Mouse (Mus musculus): Measurements from ENCODE around the gene Bbs9. TPM values are rescaled to one million over a fixed set of nuclear protein-coding genes. Genes with fewer than 3 reads are reported as not detected.
A peak's percentile ranks its signal among the peaks of the same experiment; 100 is the strongest.

Bbs9 gene
- polyA plus RNA-seq, 1 experiment = 3.3 TPM

DNA sequence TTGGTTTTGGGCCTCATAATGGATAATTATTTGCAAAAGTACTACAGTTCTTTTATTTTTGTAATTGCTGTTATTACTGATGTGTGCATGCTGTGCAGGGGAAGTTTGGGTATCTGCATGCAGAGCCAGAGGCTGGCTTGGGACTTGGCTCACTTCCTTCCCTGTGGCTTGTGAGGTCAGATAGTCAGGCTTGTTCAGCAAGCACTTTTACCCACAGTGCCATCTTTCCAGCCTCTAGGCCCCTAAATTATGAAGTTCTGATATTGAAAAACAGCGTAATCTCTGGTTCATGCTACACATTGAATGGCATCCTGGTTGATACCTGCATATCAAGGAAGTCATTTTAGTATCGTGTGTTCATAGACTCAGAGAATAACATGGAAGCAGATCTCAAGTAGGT lies 197.4 kb downstream of the Bbs9 start:
- TF ChIP-seq MAX (IDR thresholded peaks at IDR 0.05) = no peak
- no peak for TF ChIP-seq CEBPB (IDR thresholded peaks at IDR 0.05; ENCODE audit: low read depth)
- no peak for TF ChIP-seq MYOD1 (IDR thresholded peaks at IDR 0.05; ENCODE audit: control insufficient read depth, insufficient read length, low read depth)
- no peak for TF ChIP-seq FOSL1 (IDR thresholded peaks at IDR 0.05; ENCODE audit: insufficient read depth, low read length, poor library complexity, severe bottlenecking)
- no peak for TF ChIP-seq MYOG (IDR thresholded peaks at IDR 0.05; ENCODE audit: control insufficient read depth, extremely low read depth, insufficient read length)
- no peak for TF ChIP-seq USF1 (IDR thresholded peaks at IDR 0.05; ENCODE audit: low read depth)
- TF ChIP-seq CTCF (IDR thresholded peaks at IDR 0.05; ENCODE audit: control insufficient read depth, insufficient read depth, insufficient read length) = no peak
- Histone ChIP-seq H3K27me3 (ENCODE audit: control insufficient read depth, insufficient read depth, insufficient read length) (no peaks in the 10 kb centered on the region), H3ac (ENCODE audit: control insufficient read depth, insufficient read length, low read depth) (no peak overlapping the region), H3K79me3 (ENCODE audit: low read depth) (no peaks in the 10 kb centered on the region), H3K36me3 (ENCODE audit: control insufficient read depth, insufficient read depth) (no peaks in the 10 kb centered on the region), H3K4me3 (ENCODE audit: insufficient read depth, poor library complexity, severe bottlenecking) (no peak overlapping the region), H3K79me2 (ENCODE audit: control insufficient read depth, insufficient read depth) (no peaks in the 10 kb centered on the region)

DNA sequence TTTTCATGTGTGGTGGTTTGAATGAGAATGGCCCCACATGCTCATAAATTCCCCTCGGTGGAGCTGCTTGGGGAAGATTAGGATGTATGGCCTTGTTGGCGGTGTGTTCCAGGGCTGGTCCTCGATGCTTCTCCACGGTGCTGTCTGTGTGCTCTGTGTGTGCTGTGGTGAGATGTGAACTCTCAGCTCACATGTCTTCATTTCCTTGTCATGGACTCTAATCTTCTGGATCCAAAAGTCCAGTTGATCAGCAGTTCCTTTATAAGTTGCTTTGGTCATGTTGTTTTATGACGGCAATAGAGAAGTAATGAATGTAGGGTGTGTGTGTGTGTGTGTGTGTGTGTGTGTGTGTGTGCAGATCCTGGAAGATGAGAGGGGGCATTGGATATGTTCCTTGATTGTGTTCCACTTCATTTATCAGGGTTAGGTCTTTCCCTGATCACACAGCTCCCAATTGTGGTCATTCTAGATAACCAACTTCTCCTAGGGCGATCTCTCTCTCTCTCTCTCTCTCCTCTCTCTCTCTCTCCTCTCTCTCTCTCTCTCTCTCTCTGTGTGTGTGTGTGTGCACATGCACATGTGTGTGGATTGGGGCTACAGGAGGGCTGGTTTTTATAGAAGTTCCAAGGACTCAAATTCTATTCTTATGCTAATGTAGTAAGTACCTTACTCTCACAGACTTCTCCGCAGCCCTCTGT lies 201.8 kb downstream of the Bbs9 start:
- Histone ChIP-seq H3K27me3 (ENCODE audit: control insufficient read depth, insufficient read depth, insufficient read length) (no peaks in the 10 kb centered on the region), H3K79me2 (ENCODE audit: control insufficient read depth, insufficient read depth) (no peaks in the 10 kb centered on the region), H3K79me3 (ENCODE audit: low read depth) (no peaks in the 10 kb centered on the region), H3K4me3 (ENCODE audit: insufficient read depth, poor library complexity, severe bottlenecking) (no peak overlapping the region), H3ac (ENCODE audit: control insufficient read depth, insufficient read length, low read depth) (no peak overlapping the region), H3K36me3 (ENCODE audit: control insufficient read depth, insufficient read depth) (no peaks in the 10 kb centered on the region)
- no peak for TF ChIP-seq MYOD1 (IDR thresholded peaks at IDR 0.05; ENCODE audit: control insufficient read depth, insufficient read length, low read depth)
- no peak for TF ChIP-seq FOSL1 (IDR thresholded peaks at IDR 0.05; ENCODE audit: insufficient read depth, low read length, poor library complexity, severe bottlenecking)
- TF ChIP-seq CTCF (IDR thresholded peaks at IDR 0.05; ENCODE audit: control insufficient read depth, insufficient read depth, insufficient read length) = no peak
- TF ChIP-seq MAX (IDR thresholded peaks at IDR 0.05) = no peak
- no peak for TF ChIP-seq MYOG (IDR thresholded peaks at IDR 0.05; ENCODE audit: control insufficient read depth, extremely low read depth, insufficient read length)
- no peak for TF ChIP-seq CEBPB (IDR thresholded peaks at IDR 0.05; ENCODE audit: low read depth)
- TF ChIP-seq USF1 (IDR thresholded peaks at IDR 0.05; ENCODE audit: low read depth) = no peak

DNA sequence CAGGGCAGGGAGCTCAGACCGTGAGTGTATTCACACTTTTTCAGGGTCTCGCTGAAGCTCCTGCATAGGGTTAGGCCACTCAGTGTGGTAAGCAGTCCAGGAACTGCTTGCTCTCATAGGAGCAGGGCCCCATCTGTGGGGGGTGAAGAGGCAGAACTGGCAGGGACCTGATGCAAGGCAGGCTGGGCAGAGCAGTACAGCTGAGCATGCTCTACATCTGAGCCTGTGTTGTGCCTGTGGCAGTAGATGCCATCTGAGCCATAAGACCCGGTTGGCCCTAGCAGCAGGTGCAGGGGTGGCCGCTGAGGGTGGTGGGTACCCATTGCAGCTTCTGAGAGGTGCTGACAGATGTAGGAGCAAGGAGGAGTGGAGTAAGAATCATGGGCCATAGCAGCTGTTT lies 202.5 kb downstream of the Bbs9 start:
- Histone ChIP-seq H3K79me3 (ENCODE audit: low read depth) (no peaks in the 10 kb centered on the region), H3ac (ENCODE audit: control insufficient read depth, insufficient read length, low read depth) (no peak overlapping the region), H3K36me3 (ENCODE audit: control insufficient read depth, insufficient read depth) (no peaks in the 10 kb centered on the region), H3K79me2 (ENCODE audit: control insufficient read depth, insufficient read depth) (no peaks in the 10 kb centered on the region), H3K4me3 (ENCODE audit: insufficient read depth, poor library complexity, severe bottlenecking) (no peak overlapping the region), H3K27me3 (ENCODE audit: control insufficient read depth, insufficient read depth, insufficient read length) (no peaks in the 10 kb centered on the region)
- no peak for TF ChIP-seq MAX (IDR thresholded peaks at IDR 0.05)
- TF ChIP-seq MYOG (IDR thresholded peaks at IDR 0.05; ENCODE audit: control insufficient read depth, extremely low read depth, insufficient read length) = no peak
- no peak for TF ChIP-seq USF1 (IDR thresholded peaks at IDR 0.05; ENCODE audit: low read depth)
- TF ChIP-seq CEBPB (IDR thresholded peaks at IDR 0.05; ENCODE audit: low read depth) = no peak
- TF ChIP-seq CTCF (IDR thresholded peaks at IDR 0.05; ENCODE audit: control insufficient read depth, insufficient read depth, insufficient read length) = no peak
- no peak for TF ChIP-seq FOSL1 (IDR thresholded peaks at IDR 0.05; ENCODE audit: insufficient read depth, low read length, poor library complexity, severe bottlenecking)
- TF ChIP-seq MYOD1 (IDR thresholded peaks at IDR 0.05; ENCODE audit: control insufficient read depth, insufficient read length, low read depth) = no peak

DNA sequence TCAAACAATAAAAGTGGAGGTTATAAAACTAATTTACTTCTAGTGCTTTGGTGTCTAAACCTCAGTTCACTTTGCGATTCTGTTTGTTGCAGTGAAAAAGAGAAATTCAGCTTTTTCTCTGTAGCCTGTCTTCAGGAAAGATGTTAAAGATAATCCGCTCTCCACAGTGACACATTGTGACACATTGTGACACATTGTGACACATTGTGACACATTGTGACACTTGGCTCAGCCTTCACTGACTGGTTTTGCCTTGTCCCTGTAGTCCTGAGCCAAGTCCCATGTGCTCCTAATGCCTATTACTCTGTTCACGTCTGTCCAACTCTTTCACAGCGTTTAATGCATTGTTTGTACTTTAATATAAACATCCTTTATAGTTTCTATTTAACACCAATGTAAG lies 203.0 kb downstream of the Bbs9 start:
- Histone ChIP-seq H3ac (ENCODE audit: control insufficient read depth, insufficient read length, low read depth) (no peak overlapping the region), H3K79me2 (ENCODE audit: control insufficient read depth, insufficient read depth) (no peaks in the 10 kb centered on the region), H3K79me3 (ENCODE audit: low read depth) (no peaks in the 10 kb centered on the region), H3K27me3 (ENCODE audit: control insufficient read depth, insufficient read depth, insufficient read length) (no peaks in the 10 kb centered on the region), H3K36me3 (ENCODE audit: control insufficient read depth, insufficient read depth) (no peaks in the 10 kb centered on the region), H3K4me3 (ENCODE audit: insufficient read depth, poor library complexity, severe bottlenecking) (no peak overlapping the region)
- TF ChIP-seq USF1 (IDR thresholded peaks at IDR 0.05; ENCODE audit: low read depth) = no peak
- TF ChIP-seq CEBPB (IDR thresholded peaks at IDR 0.05; ENCODE audit: low read depth) = peak; percentile 35

DNA sequence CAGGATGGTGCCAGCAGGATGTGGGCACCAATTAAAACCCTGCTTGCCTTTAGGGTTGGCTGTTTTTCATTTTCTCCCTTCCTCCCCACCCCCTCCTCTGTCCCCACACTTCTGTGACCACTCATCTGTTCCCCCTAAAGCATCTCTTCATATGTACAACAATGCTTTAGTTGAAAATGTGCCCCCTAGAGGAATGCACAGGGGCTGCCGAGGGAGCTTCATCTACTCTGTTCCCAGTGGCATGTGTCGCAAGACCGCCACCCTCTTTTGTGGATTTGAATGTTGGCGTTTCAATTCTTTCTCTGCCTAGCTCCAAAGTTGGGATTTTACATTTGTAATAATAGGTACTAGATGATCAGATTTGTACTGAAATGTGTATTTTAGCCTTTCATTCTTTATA lies 204.0 kb downstream of the Bbs9 start:
- H3K4me3 ChIP-seq (ENCODE audit: insufficient read depth, poor library complexity, severe bottlenecking) = no peak overlapping the region
- no peaks in the 10 kb centered on the region for H3K79me2 ChIP-seq (ENCODE audit: control insufficient read depth, insufficient read depth)
- H3K36me3 ChIP-seq (ENCODE audit: control insufficient read depth, insufficient read depth) = no peaks in the 10 kb centered on the region
- no peaks in the 10 kb centered on the region for H3K79me3 ChIP-seq (ENCODE audit: low read depth)
- no peak overlapping the region for H3ac ChIP-seq (ENCODE audit: control insufficient read depth, insufficient read length, low read depth)
- peak; percentile 76 for TF ChIP-seq CEBPB (IDR thresholded peaks at IDR 0.05; ENCODE audit: low read depth)
- TF ChIP-seq MYOG (IDR thresholded peaks at IDR 0.05; ENCODE audit: control insufficient read depth, extremely low read depth, insufficient read length) = no peak
- no peaks in the 10 kb centered on the region for H3K27me3 ChIP-seq (ENCODE audit: control insufficient read depth, insufficient read depth, insufficient read length)

DNA sequence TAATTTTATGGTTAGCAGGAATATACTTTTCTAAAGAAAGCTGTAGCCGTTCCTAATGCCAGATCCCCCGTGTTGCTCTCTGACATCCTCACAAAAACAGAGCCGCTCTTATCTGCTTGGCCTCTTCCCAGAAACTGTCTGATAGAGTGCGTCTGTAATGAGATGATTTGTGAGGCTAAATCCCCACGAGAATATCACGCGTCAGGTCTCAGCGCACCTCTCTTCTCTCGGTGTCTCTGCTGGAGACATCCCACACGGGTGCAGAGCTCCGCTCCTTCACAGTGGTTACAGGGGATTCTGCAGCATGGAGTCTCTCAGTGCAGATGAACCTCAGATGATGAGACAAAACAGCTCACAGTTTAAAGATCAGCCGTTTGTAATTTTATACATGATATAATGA lies 204.5 kb downstream of the Bbs9 start:
- TF ChIP-seq USF1 (IDR thresholded peaks at IDR 0.05; ENCODE audit: low read depth) (no peak), MAX (IDR thresholded peaks at IDR 0.05) (no peak), CTCF (IDR thresholded peaks at IDR 0.05; ENCODE audit: control insufficient read depth, insufficient read depth, insufficient read length) (no peak), MYOD1 (IDR thresholded peaks at IDR 0.05; ENCODE audit: control insufficient read depth, insufficient read length, low read depth) (no peak), FOSL1 (IDR thresholded peaks at IDR 0.05; ENCODE audit: insufficient read depth, low read length, poor library complexity, severe bottlenecking) (no peak), CEBPB (IDR thresholded peaks at IDR 0.05; ENCODE audit: low read depth) (no peak), MYOG (IDR thresholded peaks at IDR 0.05; ENCODE audit: control insufficient read depth, extremely low read depth, insufficient read length) (no peak)

More for the DNA sequence above, 204.5 kb downstream of the Bbs9 start:
- no peak overlapping the region for H3K4me3 ChIP-seq (ENCODE audit: insufficient read depth, poor library complexity, severe bottlenecking)
- no peaks in the 10 kb centered on the region for H3K79me3 ChIP-seq (ENCODE audit: low read depth)
- no peaks in the 10 kb centered on the region for H3K36me3 ChIP-seq (ENCODE audit: control insufficient read depth, insufficient read depth)
- no peaks in the 10 kb centered on the region for H3K27me3 ChIP-seq (ENCODE audit: control insufficient read depth, insufficient read depth, insufficient read length)
- H3K79me2 ChIP-seq (ENCODE audit: control insufficient read depth, insufficient read depth) = no peaks in the 10 kb centered on the region
- H3ac ChIP-seq (ENCODE audit: control insufficient read depth, insufficient read length, low read depth) = peak overlapping the region; percentile 72
